Mouse (Mus musculus) liver, adult 2 months (tissue): ENCODE results near the gene 1600014C23Rik.

ENCODE experiments used
- CTCF ChIP-seq: fragments of 200-500 bp; IDR thresholded peaks from 2 replicates; pipeline ENCODE4 v1.5.1; 2011; ENCODE audit warnings: low read depth, low read length, control low read depth
- POLR2A ChIP-seq: fragments of 200-500 bp; IDR thresholded peaks from 2 replicates; pipeline ENCODE4 v1.6.1; 2011; ENCODE audit warnings: low read length, control low read depth; ENCODE audit not compliant: insufficient read depth; ENCODE audit errors: extremely low read depth

DNA sequence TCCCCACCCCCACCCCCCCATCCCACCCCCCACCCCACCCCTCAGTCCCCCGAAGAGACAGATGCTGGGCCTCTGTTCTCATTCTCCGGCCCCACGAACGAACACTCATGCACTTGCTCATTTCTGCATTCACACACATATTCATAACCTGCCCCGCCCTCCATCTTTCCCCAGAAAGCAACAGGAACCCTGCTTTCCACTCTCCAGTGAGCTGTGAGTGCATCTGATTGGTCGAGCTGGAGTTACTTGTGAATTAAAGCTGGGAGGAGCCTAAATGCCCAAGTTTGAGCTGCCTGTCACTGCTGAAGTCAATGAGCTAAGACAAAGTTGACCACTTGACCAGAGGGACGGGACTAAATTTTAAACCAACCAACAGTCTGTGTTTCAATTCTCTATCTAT is 25.2 kb upstream of the 1600014C23Rik start:
- TF ChIP-seq CTCF (no peak), POLR2A (no peak)
